Mouse (Mus musculus) lung, postnatal 36 days (tissue): ENCODE measurements at regions not wholly inside any gene's neighbourhood (a gene's known extent, or its start where the extent isn't known, plus 50 kb on each side); places are given as distances from the start of the nearest gene placed in this dataset.
"Not testable (repeated sequence)": the region's sequence is repeated elsewhere in the genome, so short reads cannot be mapped to it uniquely, and the experiment has no call there.

Source experiments
- DNase-seq: peaks from one replicate; pipeline ENCODE4 v3.0.0; 2022; ENCODE audit warnings: mixed read lengths

- no peak for DNase-seq
These were observed 61.6 kb downstream of the Zxdb start for GRCm38 (mm10) chrX:94785983-94786382.

- peak; percentile 46 for DNase-seq
These were observed 64.1 kb downstream of the Zxdb start for GRCm38 (mm10) chrX:94788331-94788920.

- DNase-seq: not testable (repeated sequence)
These were observed 72.5 kb downstream of the Zxdb start for GRCm38 (mm10) chrX:94796845-94797244.

- DNase-seq: not testable (repeated sequence)
These were observed 73.2 kb downstream of the Zxdb start for GRCm38 (mm10) chrX:94797348-94798182.

GRCm38 (mm10) chrX:94798183-94798619, 73.8 kb downstream of the Zxdb start:
- DNase-seq: not testable (repeated sequence)

GRCm38 (mm10) chrX:94812760-94813159, 88.4 kb downstream of the Zxdb start:
- not testable (repeated sequence) for DNase-seq

- DNase-seq: peak; percentile 5
These were observed 103.2 kb downstream of the Zxdb start for GRCm38 (mm10) chrX:94827524-94827923.

- not testable (repeated sequence) for DNase-seq
These were observed 119.9 kb downstream of the Zxdb start for GRCm38 (mm10) chrX:94844110-94844779.

- DNase-seq: not testable (repeated sequence)
These were observed 125.2 kb downstream of the Zxdb start for GRCm38 (mm10) chrX:94849549-94849948.

GRCm38 (mm10) chrX:94857501-94857900, 133.1 kb downstream of the Zxdb start:
- peak; percentile 3 for DNase-seq

- DNase-seq: no peak
These were observed 133.6 kb downstream of the Zxdb start for GRCm38 (mm10) chrX:94857954-94858353.

GRCm38 (mm10) chrX:94863123-94863522, 138.8 kb downstream of the Zxdb start:
- DNase-seq: no peak

- DNase-seq: peak; percentile 94
These were observed 141.4 kb downstream of the Zxdb start for GRCm38 (mm10) chrX:94865531-94866502.

- not testable (repeated sequence) for DNase-seq
These were observed 142.9 kb downstream of the Spin4 start for GRCm38 (mm10) chrX:94883547-94883946.
